In the genomic region with DNA sequence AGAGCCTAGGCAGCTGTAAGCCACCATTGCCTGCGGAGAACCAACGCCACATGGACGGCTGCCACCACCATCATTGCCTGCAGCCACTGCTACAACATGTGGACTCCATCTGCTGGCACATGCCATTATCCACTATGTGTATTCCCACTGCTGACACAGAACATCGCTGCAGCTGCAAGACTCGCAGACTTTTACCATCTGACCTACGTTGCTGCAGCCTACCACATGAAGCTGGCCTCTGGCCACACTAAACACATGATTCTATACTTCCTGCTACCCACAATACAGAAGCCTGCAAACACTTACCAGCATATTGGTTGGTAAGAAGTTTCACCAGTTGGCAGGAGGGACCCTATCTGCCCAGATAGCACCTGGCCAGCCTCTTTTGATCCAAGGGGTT, we compare ENCODE assay signal across 22 mouse cellular contexts.
DNase-seq lines count a peak whose midpoint lies in the region; ATAC-seq and TF ChIP-seq lines count a peak whose summit lies in the region.
"Had no signal": no experiment of that assay in that cellular context is flagged by ENCODE, and none has a peak within 500 bp of the region (broad histone marks: within the 10 kb centered on the region; RNA-seq: fewer than 3 reads in every experiment).

No protein-coding gene starts in this region.

- no peaks in the 10 kb centered on the region for H3K36me3 ChIP-seq in heart, embryonic 12.5 days
- H3K36me3 ChIP-seq in lung, embryonic 14.5 days (ENCODE audit: insufficient read depth) = no peaks in the 10 kb centered on the region
- H3K36me3 ChIP-seq in limb, embryonic 14.5 days (ENCODE audit: control insufficient read depth, insufficient read depth, low read length) = no peaks in the 10 kb centered on the region
- H3K36me3 ChIP-seq: embryonic facial prominence, embryonic 13.5 days; G1E; hindbrain, embryonic 15.5 days had no signal

- H3K4me2 ChIP-seq in heart, embryonic 12.5 days = no peak overlapping the region
- no peak overlapping the region for H3K4me2 ChIP-seq in lung, embryonic 14.5 days
- no peak overlapping the region for H3K4me2 ChIP-seq in limb, embryonic 14.5 days (replicated peaks; ENCODE audit: low read depth, low read length, severe bottlenecking)
- H3K4me2 ChIP-seq: embryonic facial prominence, embryonic 13.5 days; forebrain, embryonic 13.5 days; hindbrain, embryonic 15.5 days had no signal

- no peak overlapping the region for H3K9ac ChIP-seq in heart, embryonic 12.5 days
- no peak overlapping the region for H3K9ac ChIP-seq in lung, embryonic 14.5 days
- H3K9ac ChIP-seq in limb, embryonic 14.5 days (ENCODE audit: low read depth, low read length, severe bottlenecking) = no peak overlapping the region
- H3K9ac ChIP-seq: embryonic facial prominence, embryonic 13.5 days; forebrain, embryonic 13.5 days; forebrain, postnatal 0 days; hindbrain, embryonic 15.5 days had no signal

- ATAC-seq in heart, embryonic 12.5 days (ENCODE audit: insufficient number of reproducible peaks, low FRiP score) = 0 out of 2 replicates have a peak, but pooled peaks have one; percentile 9
- peak; percentile 76; the same call in 1 of the 2 replicates for ATAC-seq in lung, embryonic 14.5 days (ENCODE audit: insufficient read depth)
- no peak for ATAC-seq in limb, embryonic 14.5 days (ENCODE audit: low FRiP score, low read depth)
- ATAC-seq in megakaryocyte progenitor cell, adult 5-6 weeks (replicated peaks; ENCODE audit: poor library complexity) = no peak
- ATAC-seq: CD4-positive, CD25-positive, alpha-beta regulatory T cell, adult 4 months; forebrain, embryonic 13.5 days; forebrain, postnatal 0 days; inflammation-experienced regulatory T-cells, adult 6 months had no signal

- H3K27ac ChIP-seq in heart, embryonic 12.5 days (ENCODE audit: poor library complexity, severe bottlenecking) = no peak overlapping the region
- no peak overlapping the region for H3K27ac ChIP-seq in lung, embryonic 14.5 days (ENCODE audit: low read depth)
- no peak overlapping the region for H3K27ac ChIP-seq in limb, embryonic 14.5 days (replicated peaks; ENCODE audit: low read depth, low read length)
- H3K27ac ChIP-seq: embryonic facial prominence, embryonic 13.5 days; forebrain, embryonic 13.5 days; gastrocnemius, adult 2 months; hindbrain, embryonic 15.5 days had no signal

- DNase-seq in heart, adult 8-10 months (ENCODE audit: low spot score) = no peak
- DNase-seq in lung, embryonic 14.5 days = peak; percentile 22
- DNase-seq in lung, postnatal 10 days = no peak
- peak; percentile 10 for DNase-seq in limb, embryonic 14.5 days (ENCODE audit: low spot score)
- DNase-seq in adrenal gland, adult 2 months = no peak
- DNase-seq: adrenal gland, postnatal 14 days; B cell, adult 2 months; cerebellum, adult 11-12 months; cerebellum, adult 9-10 months; forebrain, postnatal 0 days; gastrocnemius, adult 2 months; gastrocnemius, postnatal 25 days; heart, postnatal 10 days; heart, postnatal 4 days had no signal

- H3K4me3 ChIP-seq in heart, embryonic 12.5 days = no peak overlapping the region
- H3K4me3 ChIP-seq in lung, embryonic 14.5 days (ENCODE audit: low read depth, low read length) = no peak overlapping the region
- no peak overlapping the region for H3K4me3 ChIP-seq in limb, embryonic 14.5 days (replicated peaks; ENCODE audit: low read length)
- H3K4me3 ChIP-seq: embryonic facial prominence, embryonic 13.5 days; forebrain, embryonic 13.5 days; gastrocnemius, adult 2 months; hindbrain, embryonic 15.5 days had no signal

- WGBS in heart, embryonic 12.5 days = 83% methylated on average over 6 of the region's 6 CpGs
- WGBS in lung, embryonic 14.5 days = 73% methylated on average over 6 of the region's 6 CpGs
- 53% methylated on average over 6 of the region's 6 CpGs for WGBS in limb, embryonic 14.5 days

- H3K9me3 ChIP-seq in heart, embryonic 12.5 days (replicated peaks) = no peaks in the 10 kb centered on the region
- no peaks in the 10 kb centered on the region for H3K9me3 ChIP-seq in lung, embryonic 14.5 days (ENCODE audit: low read depth, low read length)
- no peaks in the 10 kb centered on the region for H3K9me3 ChIP-seq in limb, embryonic 14.5 days (ENCODE audit: control insufficient read depth, low read length)
- H3K9me3 ChIP-seq: embryonic facial prominence, embryonic 13.5 days; forebrain, embryonic 13.5 days; hindbrain, embryonic 15.5 days had no signal

- H3K27me3 ChIP-seq in heart, embryonic 12.5 days (replicated peaks) = no peaks in the 10 kb centered on the region
- no peaks in the 10 kb centered on the region for H3K27me3 ChIP-seq in lung, embryonic 14.5 days (ENCODE audit: insufficient read depth, low read length)
- H3K27me3 ChIP-seq in limb, embryonic 14.5 days (ENCODE audit: control insufficient read depth, insufficient read depth, low read length) = no peaks in the 10 kb centered on the region
- H3K27me3 ChIP-seq: embryonic facial prominence, embryonic 13.5 days; forebrain, embryonic 13.5 days; hindbrain, embryonic 15.5 days had no signal

- H3K4me1 ChIP-seq in heart, embryonic 12.5 days (replicated peaks) = no peaks in the 10 kb centered on the region
- no peaks in the 10 kb centered on the region for H3K4me1 ChIP-seq in lung, embryonic 14.5 days (ENCODE audit: insufficient read depth)
- no peaks in the 10 kb centered on the region for H3K4me1 ChIP-seq in limb, embryonic 14.5 days (ENCODE audit: control insufficient read depth, insufficient read depth, low read length)
- H3K4me1 ChIP-seq: embryonic facial prominence, embryonic 13.5 days; forebrain, embryonic 13.5 days; hindbrain, embryonic 15.5 days had no signal

- TF ChIP-seq POLR2A in limb, embryonic 14.5 days (IDR thresholded peaks at IDR 0.05; ENCODE audit: borderline replicate concordance, extremely low read depth, insufficient read depth, insufficient read length) = no peak

- no peak for TF ChIP-seq CTCF in lung, embryonic 14.5 days (IDR thresholded peaks at IDR 0.05; ENCODE audit: low read depth)

Comparison
In these comparisons a context has a peak if more than half of its experiments do, and no peak if none do; other contexts are left out.
1. DNase-seq: peak in lung, embryonic 14.5 days (single experiment) and limb, embryonic 14.5 days (single experiment); none in heart, adult 8-10 months (single experiment), lung, postnatal 10 days (single experiment) and adrenal gland, adult 2 months (single experiment).
2. ATAC-seq: peak in heart, embryonic 12.5 days (single experiment) and lung, embryonic 14.5 days (single experiment); none in limb, embryonic 14.5 days (single experiment) and megakaryocyte progenitor cell, adult 5-6 weeks (single experiment).